Mouse (Mus musculus): ENCODE data around the gene Vtn.
"Not testable (repeated sequence)": the region's sequence is repeated elsewhere in the genome, so short reads cannot be mapped to it uniquely, and the experiment has no call there.

Gene Vtn

GRCm38 (mm10) chr11:78499543-78499942 lies 652 bp downstream of the Vtn start:
- DNase-seq = no peak

DNA sequence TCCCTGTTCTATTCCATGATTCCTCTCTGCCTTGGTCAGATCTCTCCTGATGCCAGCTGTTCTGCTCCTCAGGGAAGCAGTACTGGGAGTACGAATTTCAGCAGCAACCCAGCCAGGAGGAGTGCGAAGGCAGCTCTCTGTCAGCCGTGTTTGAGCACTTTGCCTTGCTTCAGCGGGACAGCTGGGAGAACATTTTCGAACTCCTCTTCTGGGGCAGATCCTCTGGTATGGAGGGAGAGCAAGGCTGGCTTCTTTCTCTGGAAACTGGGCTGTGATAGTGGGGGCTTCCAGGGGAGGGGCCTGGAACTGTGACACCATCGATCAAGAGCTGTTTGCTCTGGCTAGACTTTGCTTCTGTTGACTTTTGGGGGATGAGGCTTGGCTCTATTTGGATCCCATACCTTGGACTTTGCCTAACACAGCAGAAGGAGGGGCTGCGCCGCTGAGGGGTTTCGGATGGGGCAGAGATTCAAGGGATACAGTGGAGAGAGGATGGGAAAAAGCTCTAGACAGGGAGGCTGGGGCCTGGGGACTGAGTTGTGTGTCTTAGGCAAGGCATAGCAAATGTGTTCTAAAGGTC lies 1.8 kb downstream of the Vtn start:
- no peak for DNase-seq

DNA sequence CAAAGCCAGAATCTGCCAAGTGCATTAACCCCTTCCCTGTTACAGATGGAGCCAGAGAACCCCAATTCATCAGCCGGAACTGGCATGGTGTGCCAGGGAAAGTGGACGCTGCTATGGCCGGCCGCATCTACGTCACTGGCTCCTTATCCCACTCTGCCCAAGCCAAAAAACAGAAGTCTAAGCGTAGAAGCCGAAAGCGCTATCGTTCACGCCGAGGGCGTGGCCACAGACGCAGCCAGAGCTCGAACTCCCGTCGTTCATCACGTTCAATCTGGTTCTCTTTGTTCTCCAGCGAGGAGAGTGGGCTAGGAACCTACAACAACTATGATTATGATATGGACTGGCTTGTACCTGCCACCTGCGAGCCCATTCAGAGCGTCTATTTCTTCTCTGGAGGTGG lies 2.6 kb downstream of the Vtn start:
- no peak for DNase-seq

GRCm38 (mm10) chr11:78502909-78503650 lies 4.2 kb downstream of the Vtn start, which contains the start of gene Sebox:
Sebox (plus strand) TSS chr11:78503447.
- DNase-seq = no peak

DNA sequence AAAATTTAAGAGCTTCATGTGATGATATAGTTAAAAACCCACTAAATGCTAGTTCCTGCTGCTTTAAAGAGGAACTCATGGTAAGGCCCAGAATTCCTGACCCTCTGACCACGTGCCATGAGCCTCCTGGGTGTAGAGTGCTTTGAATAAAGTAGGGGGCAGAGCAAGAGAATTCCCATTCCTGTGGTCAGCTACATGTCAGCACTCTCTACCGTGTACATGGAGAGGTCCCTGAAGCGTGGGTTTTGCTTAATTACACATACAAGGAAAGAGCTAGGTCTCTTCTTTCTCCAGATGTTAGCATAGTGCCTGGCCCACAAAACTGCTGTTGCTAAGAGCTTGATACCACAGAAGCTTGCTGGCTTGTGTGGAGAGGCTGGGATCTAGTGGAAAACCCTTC lies 6.5 kb downstream of the Vtn start:
- DNase-seq = no peak

GRCm38 (mm10) chr11:78509148-78509547 lies 10.3 kb downstream of the Vtn start:
- DNase-seq = peak; percentile 40 to 52

- DNase-seq = peak; percentile 93
Observed at GRCm38 (mm10) chr11:78512025-78512957, 13.4 kb downstream of the Vtn start, which contains the start of the genes Tmem199 and Poldip2. Tmem199 (minus strand) TSS chr11:78512172. Poldip2 (plus strand) TSS chr11:78512193.

GRCm38 (mm10) chr11:78513106-78513790 lies 14.4 kb downstream of the Vtn start:
- no peak for DNase-seq

GRCm38 (mm10) chr11:78515549-78516325 lies 16.8 kb downstream of the Vtn start:
- DNase-seq = peak; percentile 33 to 53

DNA sequence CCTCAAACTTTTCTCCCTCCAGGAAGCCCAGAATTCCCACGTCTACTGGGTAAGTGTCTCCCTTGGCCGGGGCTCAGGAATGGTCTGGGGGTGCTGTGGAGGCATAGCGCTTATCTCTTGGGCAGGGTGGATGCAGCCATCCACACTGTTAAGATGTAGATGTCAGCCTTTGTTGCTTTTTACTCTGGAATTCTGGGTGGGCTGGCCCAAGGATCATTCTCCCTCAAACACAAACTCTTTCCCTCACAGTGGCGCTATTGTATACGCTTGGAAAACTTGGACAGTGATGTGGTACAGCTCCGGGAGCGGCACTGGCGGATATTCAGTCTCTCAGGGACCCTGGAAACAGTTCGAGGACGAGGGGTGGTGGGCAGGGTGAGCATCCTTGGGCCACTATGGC lies 20.0 kb downstream of the Vtn start:
- DNase-seq = no peak

- DNase-seq = no peak
Observed at GRCm38 (mm10) chr11:78521880-78522279, 23.0 kb downstream of the Vtn start.

- DNase-seq = peak; percentile 15 to 21
Observed at GRCm38 (mm10) chr11:78522481-78522997, 23.6 kb downstream of the Vtn start.

DNA sequence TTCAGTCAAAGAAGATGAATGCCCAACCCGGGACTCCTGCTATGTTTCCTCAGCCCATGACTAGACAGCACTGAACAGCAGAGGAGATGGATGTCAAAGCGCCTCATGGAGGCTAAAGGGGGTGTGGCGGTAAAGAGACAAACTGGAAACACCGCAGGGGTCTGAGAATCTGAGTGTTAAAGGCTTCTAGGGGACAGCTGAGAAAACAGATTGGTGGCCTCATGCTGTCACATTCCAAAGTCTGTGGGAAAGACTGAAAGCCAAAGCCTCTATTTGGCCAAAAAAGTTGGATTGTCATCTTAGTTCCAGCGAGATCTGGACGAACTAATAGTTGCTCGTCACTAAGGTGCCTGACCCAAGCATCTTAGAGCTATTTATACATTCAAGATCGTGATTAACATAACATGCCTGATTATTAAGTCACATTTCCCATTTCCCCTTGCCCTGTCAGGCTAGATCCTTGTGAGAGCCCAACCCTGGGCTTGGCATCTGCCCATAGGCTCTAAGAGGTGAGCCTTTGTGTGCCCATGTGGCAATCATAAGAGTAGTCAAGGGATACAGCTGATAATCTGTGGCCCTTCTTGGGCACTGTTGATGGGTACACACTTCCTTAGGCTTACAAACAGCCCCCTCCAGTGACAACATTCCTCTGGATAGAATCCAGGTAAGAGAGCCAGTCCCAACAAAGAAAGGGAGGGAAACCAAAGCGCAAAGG lies 24.5 kb downstream of the Vtn start:
- no peak for DNase-seq

DNA sequence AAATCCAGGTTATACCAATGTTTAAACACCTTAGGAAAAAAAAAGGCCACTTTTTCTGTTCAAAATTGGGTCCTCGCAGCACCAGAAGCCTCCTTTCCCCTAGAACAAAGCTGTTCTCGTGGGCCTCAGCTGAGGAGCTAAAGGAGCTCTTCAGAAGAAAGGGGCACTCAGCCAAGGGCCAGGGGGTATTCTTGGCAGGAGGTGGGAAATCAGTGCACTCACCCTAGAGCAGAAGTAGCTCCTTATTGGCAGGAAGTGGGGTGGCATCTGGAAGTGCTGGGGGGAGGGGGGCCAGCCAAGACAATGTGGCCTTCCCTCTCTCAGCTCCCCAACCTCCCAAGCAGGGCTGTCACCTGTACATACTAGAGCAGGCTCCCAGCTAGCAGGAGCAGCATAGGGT lies 25.9 kb downstream of the Vtn start:
- no peak for DNase-seq

GRCm38 (mm10) chr11:78528714-78529113 lies 29.8 kb downstream of the Vtn start:
- no peak for DNase-seq

DNA sequence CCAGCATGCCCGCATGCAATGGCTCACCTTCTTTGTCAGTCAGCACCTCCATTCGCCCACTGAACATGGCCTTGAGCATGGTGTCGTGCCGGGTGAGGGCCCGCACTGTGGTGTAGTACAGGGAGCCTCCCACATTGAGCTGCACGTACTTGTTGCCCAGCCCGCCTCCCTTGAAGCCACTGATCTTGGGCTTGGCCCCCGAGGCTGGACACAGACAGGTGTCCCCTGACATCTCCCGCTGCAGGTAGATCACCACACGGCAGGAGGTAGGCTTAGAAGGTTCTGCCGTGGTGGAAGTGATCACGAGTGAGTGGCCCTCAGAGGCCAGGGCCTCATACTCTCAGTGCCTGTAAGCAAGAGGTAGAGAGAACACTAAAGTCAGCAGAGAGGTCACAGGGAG lies 31.1 kb downstream of the Vtn start:
- no peak for DNase-seq

GRCm38 (mm10) chr11:78531046-78531445 lies 32.2 kb downstream of the Vtn start:
- DNase-seq = no peak

DNA sequence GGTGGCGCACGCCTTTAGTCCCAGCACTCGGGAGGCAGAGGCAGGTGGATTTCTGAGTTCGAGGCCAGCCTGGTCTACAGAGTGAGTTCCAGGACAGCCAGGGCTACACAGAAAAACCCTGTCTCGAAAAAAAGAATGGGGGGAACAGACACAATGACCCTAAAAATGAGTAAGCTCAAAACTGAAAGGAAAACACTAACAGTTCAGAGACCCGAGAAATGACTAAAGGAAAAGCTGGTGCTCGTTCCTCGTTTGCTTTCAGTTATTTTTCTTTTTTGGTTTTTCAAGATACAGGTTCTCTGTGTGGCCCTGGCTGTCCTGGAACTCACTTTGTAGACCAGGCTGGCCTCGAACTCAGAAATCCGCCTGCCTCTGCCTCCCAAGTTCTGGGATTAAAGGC lies 32.6 kb downstream of the Vtn start:
- DNase-seq = not testable (repeated sequence)

GRCm38 (mm10) chr11:78534516-78534915 lies 35.6 kb downstream of the Vtn start:
- DNase-seq = no peak

DNA sequence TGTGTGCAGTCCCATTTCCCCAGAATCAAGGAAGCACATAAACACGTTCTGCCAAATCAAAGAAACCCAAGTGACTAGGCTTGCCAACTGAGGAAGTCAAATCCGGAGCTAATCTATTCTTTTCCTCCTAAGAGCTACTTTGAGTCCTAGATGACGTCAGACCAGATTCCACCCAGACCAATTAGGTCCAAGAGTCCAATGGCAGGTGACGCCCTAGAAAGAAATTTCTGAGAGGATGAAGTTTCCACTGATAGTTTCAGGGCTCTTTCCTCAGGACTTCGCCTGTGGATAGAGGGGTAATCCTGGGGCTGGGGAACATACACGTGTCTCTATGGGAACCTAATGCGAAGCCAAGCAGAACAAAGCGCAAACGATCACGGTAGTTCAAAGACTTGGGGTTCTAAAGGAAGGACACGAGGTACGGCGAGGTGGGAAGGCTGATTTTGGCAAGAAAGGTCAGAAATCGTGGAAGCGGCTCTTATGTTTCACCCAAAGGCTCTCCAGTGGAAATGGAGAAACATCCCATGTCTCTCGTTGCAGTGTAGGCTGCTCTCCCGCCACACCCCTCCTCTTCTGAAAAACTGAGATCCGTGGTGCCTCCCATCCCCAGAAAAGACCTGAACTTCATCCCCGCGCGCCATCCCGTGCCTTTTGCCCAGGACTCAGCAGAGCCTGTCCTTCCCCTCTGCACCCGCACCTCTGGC lies 36.6 kb downstream of the Vtn start:
- peak; percentile 10 to 23 for DNase-seq

Data from B cell, adult 2 months (primary cell).